Mouse (Mus musculus) midbrain, embryonic 11.5 days (tissue): ENCODE results near the gene Ttc39b. TPM values are rescaled to one million over a fixed set of nuclear protein-coding genes. Genes with fewer than 3 reads are reported as not detected.

ENCODE experiments used
- ATAC-seq: fragments of 200-750 bp; cut with Nextera tagmentation; 2 replicates; pipeline ENCODE4 v1.8.0; 2017; ENCODE audit warnings: moderate TSS enrichment, moderate library complexity; ENCODE audit not compliant: low FRiP score
- DNase-seq: peaks from one replicate; pipeline ENCODE4 v3.0.0; 2015; ENCODE audit warnings: low spot score; ENCODE audit errors: missing footprints
- H3K27ac ChIP-seq: fragments of 300-500 bp; sonication (generic); 2 replicates; pipeline ENCODE4 v1.5.1; 2014; ENCODE audit warnings: low read depth, low read length
- H3K27me3 ChIP-seq: fragments of 300-500 bp; sonication (generic); 2 replicates; pipeline ENCODE4 v1.6.1; 2014; ENCODE audit warnings: mild to moderate bottlenecking, low read length, moderate library complexity, mixed read lengths; ENCODE audit not compliant: control insufficient read depth, insufficient read depth
- H3K36me3 ChIP-seq: fragments of 300-500 bp; sonication (generic); 2 replicates; pipeline ENCODE4 v1.6.1; 2014; ENCODE audit warnings: mild to moderate bottlenecking, low read length, moderate library complexity, mixed read lengths; ENCODE audit not compliant: control insufficient read depth, insufficient read depth
- H3K4me1 ChIP-seq: fragments of 300-500 bp; sonication (generic); 2 replicates; pipeline ENCODE4 v1.6.1; 2014; ENCODE audit warnings: low read length; ENCODE audit not compliant: control insufficient read depth, insufficient read depth
- H3K4me2 ChIP-seq: fragments of 300-500 bp; sonication (generic); 2 replicates; pipeline ENCODE4 v1.6.1; 2014; ENCODE audit warnings: mild to moderate bottlenecking, moderate library complexity
- H3K4me3 ChIP-seq: fragments of 300-500 bp; sonication (generic); 2 replicates; pipeline ENCODE4 v1.5.1; 2014; ENCODE audit warnings: low read depth, low read length
- H3K9ac ChIP-seq: fragments of 300-500 bp; sonication (generic); 2 replicates; pipeline ENCODE4 v1.6.1; 2014; ENCODE audit warnings: low read length
- H3K9me3 ChIP-seq: fragments of 300-500 bp; sonication (generic); 2 replicates; pipeline ENCODE4 v1.6.1; 2016; ENCODE audit warnings: low read length; ENCODE audit not compliant: control insufficient read depth
- WGBS: fragments of 180-500 bp; shearing (Covaris S2); extraction: QIAGEN DNeasy Blood & Tissue Kit; methylation state at CpG from one replicate; pipeline ENCODE4 v1.1.7; 2014; 5-methylcytosine and 5-hydroxymethylcytosine counted together
- polyA plus RNA-seq: library from polyadenylated mRNA; unstranded; fragments of >200 nt; fragmentation: Nextera tagmentation; extraction: Ambion mirVana; gene quantifications from 2 replicates; pipeline ENCODE4 v1.2.1, GENCODE M21; 2014

Ttc39b gene
- polyA plus RNA-seq, 1 experiment from 2014 or later: 1.9 TPM

- ATAC-seq (no peak), DNase-seq (no peak)
- Histone ChIP-seq H3K4me2 (no peak overlapping the region), H3K4me1 (no peaks in the 10 kb centered on the region), H3K27ac (no peak overlapping the region), H3K4me3 (no peak overlapping the region), H3K36me3 (no peaks in the 10 kb centered on the region), H3K9me3 (no peaks in the 10 kb centered on the region), H3K27me3 (no peaks in the 10 kb centered on the region), H3K9ac (no peak overlapping the region)
- WGBS: 93% methylated on average over 9 of the region's 9 CpGs
Measured at GRCm38 (mm10) chr4:83232315-83232880, 91.7 kb downstream of the Ttc39b start.

GRCm38 (mm10) chr4:83228664-83229283 lies 95.3 kb downstream of the Ttc39b start:
- Histone ChIP-seq H3K4me2 (no peak overlapping the region), H3K9me3 (no peaks in the 10 kb centered on the region), H3K27ac (no peak overlapping the region), H3K4me3 (no peak overlapping the region), H3K9ac (no peak overlapping the region), H3K4me1 (no peaks in the 10 kb centered on the region), H3K27me3 (no peaks in the 10 kb centered on the region), H3K36me3 (no peaks in the 10 kb centered on the region)
- 90% methylated on average over 9 of the region's 9 CpGs for WGBS
- DNase-seq: no peak
- no peak for ATAC-seq

DNA sequence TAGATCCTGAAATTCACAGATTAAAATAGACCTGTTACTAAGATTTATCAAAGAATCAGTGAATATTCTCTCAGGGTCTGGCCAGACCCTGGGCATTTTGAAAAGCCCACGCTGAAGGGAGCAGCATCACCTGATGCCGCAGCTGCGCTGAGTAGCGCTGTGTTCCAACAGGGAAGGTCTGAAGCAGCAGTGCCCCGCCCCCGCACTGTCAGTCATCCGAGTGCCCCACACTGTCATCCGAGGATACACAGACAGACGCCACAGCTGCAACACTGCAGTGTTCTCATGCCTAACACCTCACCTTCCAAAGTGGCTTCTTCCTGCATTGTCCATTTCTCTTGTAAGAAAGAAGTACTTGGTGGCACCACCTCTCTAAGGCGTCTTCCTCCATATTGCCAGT lies 96.0 kb downstream of the Ttc39b start:
- H3K27ac ChIP-seq: no peak overlapping the region
- WGBS: 77% methylated on average over 10 of the region's 10 CpGs
- no peaks in the 10 kb centered on the region for H3K4me1 ChIP-seq
- H3K4me3 ChIP-seq: no peak overlapping the region
- no peaks in the 10 kb centered on the region for H3K36me3 ChIP-seq
- no peak overlapping the region for H3K4me2 ChIP-seq
- H3K27me3 ChIP-seq: no peaks in the 10 kb centered on the region
- ATAC-seq: no peak
- H3K9me3 ChIP-seq: no peaks in the 10 kb centered on the region
- H3K9ac ChIP-seq: no peak overlapping the region
- no peak for DNase-seq

GRCm38 (mm10) chr4:83225633-83226360 lies 98.3 kb downstream of the Ttc39b start:
- no peak for ATAC-seq
- no peaks in the 10 kb centered on the region for H3K27me3 ChIP-seq
- no peaks in the 10 kb centered on the region for H3K9me3 ChIP-seq
- H3K4me1 ChIP-seq: no peaks in the 10 kb centered on the region
- no peak overlapping the region for H3K4me3 ChIP-seq
- no peak for DNase-seq
- 74% methylated on average over 8 of the region's 8 CpGs for WGBS
- H3K4me2 ChIP-seq: no peak overlapping the region
- H3K9ac ChIP-seq: no peak overlapping the region
- H3K36me3 ChIP-seq: no peaks in the 10 kb centered on the region
- H3K27ac ChIP-seq: no peak overlapping the region

GRCm38 (mm10) chr4:83224242-83224641 lies 99.8 kb downstream of the Ttc39b start:
- Histone ChIP-seq H3K4me1 (no peaks in the 10 kb centered on the region), H3K36me3 (no peaks in the 10 kb centered on the region), H3K27me3 (no peaks in the 10 kb centered on the region), H3K4me3 (no peak overlapping the region), H3K4me2 (no peak overlapping the region), H3K27ac (no peak overlapping the region), H3K9ac (no peak overlapping the region), H3K9me3 (no peaks in the 10 kb centered on the region)
- no peak for DNase-seq
- WGBS: 40% methylated on average over 5 of the region's 5 CpGs
- no peak for ATAC-seq

GRCm38 (mm10) chr4:83223197-83223596 lies 100.9 kb downstream of the Ttc39b start:
- Histone ChIP-seq H3K36me3 (no peaks in the 10 kb centered on the region), H3K9me3 (no peaks in the 10 kb centered on the region), H3K4me1 (no peaks in the 10 kb centered on the region), H3K4me2 (no peak overlapping the region), H3K4me3 (no peak overlapping the region), H3K27me3 (no peaks in the 10 kb centered on the region), H3K9ac (no peak overlapping the region), H3K27ac (no peak overlapping the region)
- WGBS: 85% methylated on average over 5 of the region's 5 CpGs
- ATAC-seq (no peak), DNase-seq (no peak)

DNA sequence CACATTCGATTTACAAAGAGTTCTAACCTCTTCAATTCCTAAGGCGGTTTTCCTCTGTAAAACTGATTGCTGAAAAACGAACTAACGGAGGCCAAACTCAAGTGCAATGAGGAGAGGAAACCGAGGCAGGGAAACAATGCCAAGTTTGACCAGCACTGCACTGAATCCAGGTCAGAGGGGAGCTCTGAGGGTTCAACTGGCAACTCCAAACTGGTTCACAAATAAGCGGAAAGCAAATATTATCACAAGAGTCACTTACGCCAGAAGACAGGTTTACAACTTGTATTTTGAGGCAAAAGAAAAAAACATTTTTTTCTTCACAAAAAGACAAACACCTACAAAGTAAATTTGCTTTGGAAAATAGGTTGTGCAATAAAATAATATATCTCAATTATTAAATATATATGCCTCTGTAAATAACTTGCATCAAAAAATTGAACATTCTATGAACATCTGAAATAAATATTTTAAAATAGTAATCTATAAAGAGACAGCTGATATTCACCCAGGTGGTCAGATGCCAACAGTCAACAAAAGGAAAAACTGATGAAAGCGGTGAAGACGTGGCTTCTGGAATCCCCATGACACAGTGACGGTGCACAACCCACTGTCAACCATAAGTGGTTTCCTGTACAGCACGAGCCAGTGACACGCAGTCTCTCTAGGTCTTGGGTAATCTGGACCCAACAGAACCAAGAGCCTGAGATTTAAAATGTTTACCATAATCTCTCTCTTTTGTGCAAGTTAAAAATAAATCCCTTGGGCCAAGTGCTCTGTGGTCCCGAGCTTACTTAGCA lies 103.1 kb downstream of the Ttc39b start:
- DNase-seq (no peak), ATAC-seq (no peak)
- no peaks in the 10 kb centered on the region for H3K4me1 ChIP-seq
- no peaks in the 10 kb centered on the region for H3K36me3 ChIP-seq
- no peak overlapping the region for H3K4me2 ChIP-seq
- no peak overlapping the region for H3K4me3 ChIP-seq
- no peak overlapping the region for H3K9ac ChIP-seq
- H3K9me3 ChIP-seq: no peaks in the 10 kb centered on the region
- 87% methylated on average over 13 of the region's 13 CpGs for WGBS
- H3K27ac ChIP-seq: no peak overlapping the region
- H3K27me3 ChIP-seq: no peaks in the 10 kb centered on the region

- H3K36me3 ChIP-seq: no peaks in the 10 kb centered on the region
- H3K4me2 ChIP-seq: no peak overlapping the region
- no peak overlapping the region for H3K27ac ChIP-seq
- H3K27me3 ChIP-seq: no peaks in the 10 kb centered on the region
- ATAC-seq: no peak
- H3K9ac ChIP-seq: no peak overlapping the region
- no peaks in the 10 kb centered on the region for H3K4me1 ChIP-seq
- H3K4me3 ChIP-seq: no peak overlapping the region
- H3K9me3 ChIP-seq: no peaks in the 10 kb centered on the region
- WGBS: 88% methylated on average over 5 of the region's 5 CpGs
- DNase-seq: no peak
Measured at GRCm38 (mm10) chr4:83219253-83219652, 104.8 kb downstream of the Ttc39b start.

GRCm38 (mm10) chr4:83217128-83217527 lies 106.9 kb downstream of the Ttc39b start:
- H3K27ac ChIP-seq: no peak overlapping the region
- no peaks in the 10 kb centered on the region for H3K36me3 ChIP-seq
- WGBS: 87% methylated on average over 5 of the region's 5 CpGs
- H3K4me3 ChIP-seq: no peak overlapping the region
- ATAC-seq (no peak), DNase-seq (no peak)
- H3K9ac ChIP-seq: no peak overlapping the region
- no peak overlapping the region for H3K4me2 ChIP-seq
- no peaks in the 10 kb centered on the region for H3K9me3 ChIP-seq
- no peaks in the 10 kb centered on the region for H3K4me1 ChIP-seq
- no peaks in the 10 kb centered on the region for H3K27me3 ChIP-seq
